Mouse (Mus musculus) ES-E14 (cell line): Measurements from ENCODE around the gene Ccdc96. TPM values are rescaled to one million over a fixed set of nuclear protein-coding genes. Genes with fewer than 3 reads are reported as not detected.

Source experiments
- DNase-seq: peaks from one replicate; pipeline ENCODE4 v3.0.0-alpha.2; 2013; ENCODE audit warnings: low read depth, low spot score
- H3K27ac ChIP-seq: 2 replicates; pipeline ENCODE4 v1.5.1; 2012; ENCODE audit warnings: low read depth, mild to moderate bottlenecking, low read length, moderate library complexity, mixed read lengths; ENCODE audit not compliant: poor library complexity, insufficient read depth, severe bottlenecking
- H3K36me3 ChIP-seq: 2 replicates; pipeline ENCODE4 v1.6.1; 2012; ENCODE audit warnings: mild to moderate bottlenecking, low read length, moderate library complexity, mixed read lengths; ENCODE audit not compliant: control insufficient read depth, poor library complexity, insufficient read depth, severe bottlenecking
- H3K4me1 ChIP-seq, 2 experiments: fragments of 150-350 bp in 1 of 2; sonication (generic) in 1 of 2; 2 replicates each; pipeline ENCODE4 v1.6.1; 2012; ENCODE audit warnings: low read length in 2 of 2, mild to moderate bottlenecking in 1 of 2, mixed read lengths in 1 of 2; ENCODE audit not compliant: control insufficient read depth in 2 of 2, insufficient read depth in 2 of 2, poor library complexity in 1 of 2
- H3K4me3 ChIP-seq, 2 experiments: fragments of 150-350 bp in 1 of 2; sonication (generic) in 1 of 2; 2 replicates each; pipeline ENCODE4 v1.5.1; 2012; ENCODE audit warnings: low read length in 2 of 2, low read depth in 1 of 2, mild to moderate bottlenecking in 1 of 2, mixed read lengths in 1 of 2; ENCODE audit not compliant: insufficient read depth in 1 of 2, poor library complexity in 1 of 2, severe bottlenecking in 1 of 2
- H3K9ac ChIP-seq: 2 replicates; pipeline ENCODE4 v1.6.1; 2012; ENCODE audit warnings: low read depth, mild to moderate bottlenecking, low read length, mixed read lengths; ENCODE audit not compliant: poor library complexity, insufficient read depth, severe bottlenecking
- H3K9me3 ChIP-seq: fragments of 150-350 bp; sonication (generic); 2 replicates; pipeline ENCODE4 v1.6.1; 2012; ENCODE audit warnings: low read depth, mild to moderate bottlenecking, low read length; ENCODE audit not compliant: control insufficient read depth, insufficient read depth
- CHD2 ChIP-seq: IDR thresholded peaks from 2 replicates; pipeline ENCODE4 v1.6.1; 2014; ENCODE audit warnings: mild to moderate bottlenecking, low read depth, low read length, inconsistent platforms
- HCFC1 ChIP-seq: IDR thresholded peaks from 2 replicates; pipeline ENCODE4 v1.6.1; 2012; ENCODE audit warnings: low read length, inconsistent platforms, borderline replicate concordance; ENCODE audit not compliant: insufficient read depth
- MAFK ChIP-seq: IDR thresholded peaks from 2 replicates; pipeline ENCODE4 v1.6.1; 2014; ENCODE audit warnings: mild to moderate bottlenecking, low read depth, low read length, inconsistent platforms; ENCODE audit not compliant: insufficient read depth
- ZC3H11A ChIP-seq: IDR thresholded peaks from 2 replicates; pipeline ENCODE4 v1.6.1; 2012; ENCODE audit warnings: low read depth, mild to moderate bottlenecking, inconsistent platforms, low read length, borderline replicate concordance
- ZNF384 ChIP-seq: IDR thresholded peaks from 2 replicates; pipeline ENCODE4 v1.6.1; 2012; ENCODE audit warnings: low read depth, low read length, inconsistent platforms
- in situ Hi-C, 2 experiments: fragments of 600-800 bp; cut with MboI; formaldehyde crosslinking; loops; one replicate each; pipeline ENCODE4 v1.15.1; 2025; ENCODE audit warnings: low sequenced_read_pairs in 2 of 2, inconsistent platforms in 1 of 2; ENCODE audit not compliant: unreplicated experiment in 2 of 2
- total RNA-seq: library from RNA; depleted of rRNA; stranded (reverse); fragments of 300-350 nt; gene quantifications from 2 replicates; pipeline ENCODE4 v1.2.3, GENCODE M21; 2012

Ccdc96 gene
- total RNA-seq, 1 experiment, result 1.0 TPM

GRCm38 (mm10) chr5:36508351-36508750 is 24.0 kb downstream of the Ccdc96 start:
- H3K4me3 ChIP-seq, result no peak overlapping the region
- H3K9ac ChIP-seq, result no peak overlapping the region
- H3K36me3 ChIP-seq, result peaks cover 14% of the 10 kb centered on the region
- no peak overlapping the region for H3K27ac ChIP-seq
- no peak for DNase-seq
- in situ Hi-C loops, result no loop called here
- TF ChIP-seq CHD2 (no peak), MAFK (no peak), ZNF384 (no peak), ZC3H11A (no peak), HCFC1 (no peak)
- no peaks in the 10 kb centered on the region for H3K9me3 ChIP-seq
- H3K4me1 ChIP-seq, result no peaks in the 10 kb centered on the region

DNA sequence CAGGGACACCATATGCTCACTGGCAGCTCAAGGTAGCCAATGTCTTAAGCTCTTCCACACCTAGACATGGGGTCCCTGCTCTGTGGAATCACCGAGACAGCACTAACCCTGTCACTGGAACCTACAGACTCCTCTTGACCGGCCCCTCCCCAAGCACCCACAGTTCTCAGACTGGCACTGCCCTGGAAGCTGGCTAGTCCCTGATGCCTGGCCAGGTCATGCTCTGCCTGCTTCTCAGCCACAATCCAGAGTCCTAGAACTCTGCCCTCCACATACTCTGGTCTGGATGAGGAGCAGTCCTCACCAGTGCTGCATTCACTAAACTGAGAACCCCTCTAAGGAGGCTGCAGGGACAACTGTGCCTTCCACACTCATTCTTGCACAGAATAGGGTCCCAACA is 26.6 kb downstream of the Ccdc96 start:
- no peak overlapping the region for H3K27ac ChIP-seq
- H3K9me3 ChIP-seq, result no peaks in the 10 kb centered on the region
- H3K36me3 ChIP-seq, result peaks cover 17% of the 10 kb centered on the region
- in situ Hi-C loops, result no loop called here
- no peak for DNase-seq
- no peaks in the 10 kb centered on the region for H3K4me1 ChIP-seq
- H3K4me3 ChIP-seq, result no peak overlapping the region
- TF ChIP-seq MAFK, result no peak
- no peak overlapping the region for H3K9ac ChIP-seq

GRCm38 (mm10) chr5:36515126-36515525 is 30.7 kb downstream of the Ccdc96 start:
- TF ChIP-seq ZNF384 (no peak), MAFK (no peak), HCFC1 (no peak), CHD2 (no peak)

DNA sequence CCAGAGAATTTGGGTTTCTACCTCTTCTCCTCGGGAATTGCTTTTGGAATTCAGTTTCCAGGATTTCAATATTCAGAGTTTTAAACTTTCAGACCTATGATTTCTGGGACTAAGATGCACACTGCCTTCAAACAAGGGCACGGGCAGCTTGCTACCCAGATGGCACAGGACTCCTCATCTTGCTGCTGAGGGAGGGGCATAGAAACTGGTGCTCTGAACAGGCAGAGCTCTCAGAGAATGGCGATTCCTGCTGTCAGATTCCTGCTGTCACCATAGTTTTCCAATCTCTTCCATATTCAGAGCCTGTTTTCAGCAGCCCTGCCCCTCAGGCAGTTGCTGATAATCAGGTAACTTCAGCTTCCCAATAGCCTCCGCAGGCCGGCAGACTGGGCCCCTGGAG is 31.2 kb downstream of the Ccdc96 start:
- TF ChIP-seq HCFC1 (no peak), ZC3H11A (no peak), MAFK (no peak), ZNF384 (no peak), CHD2 (no peak)
- no peaks in the 10 kb centered on the region for H3K4me1 ChIP-seq
- no peak overlapping the region for H3K27ac ChIP-seq
- in situ Hi-C loops, result no loop called here
- H3K4me3 ChIP-seq, result no peak overlapping the region
- peaks cover 30% of the 10 kb centered on the region; the same call in 1 of the 2 replicates for H3K36me3 ChIP-seq
- H3K9me3 ChIP-seq, result no peaks in the 10 kb centered on the region
- H3K9ac ChIP-seq, result no peak overlapping the region
- no peak for DNase-seq

More at GRCm38 (mm10) chr5:36515126-36515525, 30.7 kb downstream of the Ccdc96 start:
- Histone ChIP-seq H3K4me1 (no peaks in the 10 kb centered on the region), H3K27ac (no peak overlapping the region), H3K9ac (no peak overlapping the region), H3K9me3 (no peaks in the 10 kb centered on the region), H3K36me3 (peaks cover 26% of the 10 kb centered on the region; the same call in 1 of the 2 replicates), H3K4me3 (no peak overlapping the region)
- in situ Hi-C loops, result no loop called here
- no peak for DNase-seq

- in situ Hi-C loops, result no loop called here
- TF ChIP-seq HCFC1 (no peak), MAFK (no peak), CHD2 (no peak), ZC3H11A (no peak), ZNF384 (no peak)
- no peak for DNase-seq
- H3K9me3 ChIP-seq, result no peaks in the 10 kb centered on the region
- H3K9ac ChIP-seq, result no peak overlapping the region
- H3K36me3 ChIP-seq, result peaks cover 30% of the 10 kb centered on the region; the same call in 1 of the 2 replicates
- no peaks in the 10 kb centered on the region for H3K4me1 ChIP-seq
- no peak overlapping the region for H3K4me3 ChIP-seq
- no peak overlapping the region for H3K27ac ChIP-seq
Observed at GRCm38 (mm10) chr5:36517596-36517995, 33.2 kb downstream of the Ccdc96 start.
